Mouse (Mus musculus): Measurements from ENCODE around the gene Adh6a.

DNA sequence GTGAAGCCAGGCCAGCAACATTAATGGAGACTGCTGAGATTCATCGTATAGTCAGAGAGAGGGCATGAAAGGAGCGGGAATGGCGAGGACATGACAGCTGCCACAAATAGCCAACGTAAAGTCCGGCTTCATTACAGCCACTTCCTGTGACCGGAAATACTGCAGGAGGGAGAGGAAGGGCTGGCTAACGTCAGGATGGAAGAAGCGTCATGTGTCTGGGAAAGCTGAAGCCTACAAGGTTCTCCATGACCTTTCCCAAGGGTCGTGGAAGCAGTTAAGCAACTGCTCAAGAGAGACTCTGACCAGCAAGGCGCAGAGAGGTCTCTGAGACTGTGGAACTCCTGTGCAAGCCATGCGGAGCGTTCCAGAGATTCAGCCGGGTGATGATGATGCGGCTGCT is 28.4 kb downstream of the Adh6a start, which contains the start of gene Adh6b:
- TF ChIP-seq CTCF (IDR thresholded peaks at IDR 0.05; ENCODE audit: extremely low read depth, insufficient read length, insufficient replicate concordance, low read depth, low read length) (no peak), POLR2A (IDR thresholded peaks at IDR 0.05; ENCODE audit: low read depth, low read length) (no peak)

Data from small intestine, adult 2 months (tissue).